Mouse (Mus musculus) embryonic fibroblast, embryonic 13.5 days (primary cell): Measurements from ENCODE around the gene Pygb.

Experiments
- CTCF ChIP-seq: IDR thresholded peaks from 2 replicates; pipeline ENCODE4 v1.5.1; 2011; ENCODE audit warnings: mild to moderate bottlenecking, control low read depth, low read length, moderate library complexity, borderline replicate concordance; ENCODE audit not compliant: insufficient read depth
- POLR2A ChIP-seq: IDR thresholded peaks from 2 replicates; pipeline ENCODE4 v1.6.1; 2011; ENCODE audit warnings: low read depth, mild to moderate bottlenecking, control low read depth, low read length, moderate library complexity

DNA sequence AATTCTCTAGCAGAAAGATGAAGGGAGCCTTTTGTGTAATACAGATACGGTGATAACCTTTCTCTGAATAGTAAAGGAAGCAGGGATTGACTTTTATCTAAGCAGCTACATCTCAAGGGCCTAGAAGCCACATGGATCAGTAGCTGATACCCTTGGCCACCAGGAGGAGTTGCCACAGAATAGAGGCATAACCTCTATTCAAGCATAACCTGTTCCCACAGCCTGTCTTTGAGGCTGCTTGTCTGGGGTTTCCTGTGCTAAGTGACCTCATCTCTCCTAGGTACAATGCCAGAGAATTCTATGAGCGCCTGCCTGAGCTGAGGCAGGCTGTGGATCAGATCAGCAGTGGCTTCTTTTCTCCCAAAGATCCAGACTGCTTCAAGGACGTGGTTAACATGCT is 41.6 kb downstream of the Pygb start:
- TF ChIP-seq POLR2A, result no peak
- TF ChIP-seq CTCF, result no peak
